Mouse (Mus musculus) midbrain, embryonic 15.5 days (tissue): Measurements from ENCODE around the gene Pomgnt2. TPM values are rescaled to one million over a fixed set of nuclear protein-coding genes. Genes with fewer than 3 reads are reported as not detected.
"Not testable (repeated sequence)": the region's sequence is repeated elsewhere in the genome, so short reads cannot be mapped to it uniquely, and the experiment has no call there.

Source experiments
- ATAC-seq: fragments of 200-750 bp; cut with Nextera tagmentation; replicated peaks from 2 replicates; pipeline ENCODE4 v1.8.0; 2017; ENCODE audit warnings: moderate TSS enrichment
- H3K27ac ChIP-seq: fragments of 300-500 bp; sonication (generic); 2 replicates; pipeline ENCODE4 v1.5.1; 2015; ENCODE audit warnings: mild to moderate bottlenecking, inconsistent platforms
- H3K27me3 ChIP-seq: fragments of 300-500 bp; sonication (generic); replicated peaks from 2 replicates; pipeline ENCODE4 v1.6.1; 2015; ENCODE audit warnings: inconsistent platforms
- H3K36me3 ChIP-seq: fragments of 300-500 bp; sonication (generic); replicated peaks from 2 replicates; pipeline ENCODE4 v1.6.1; 2015; ENCODE audit warnings: inconsistent platforms
- H3K4me1 ChIP-seq: fragments of 300-500 bp; sonication (generic); 2 replicates; pipeline ENCODE4 v1.6.1; 2015; ENCODE audit warnings: inconsistent platforms
- H3K4me2 ChIP-seq: fragments of 300-500 bp; sonication (generic); 2 replicates; pipeline ENCODE4 v1.6.1; 2015; ENCODE audit warnings: inconsistent platforms, mild to moderate bottlenecking, moderate library complexity
- H3K4me3 ChIP-seq: fragments of 300-500 bp; sonication (generic); 2 replicates; pipeline ENCODE4 v1.5.1; 2015; ENCODE audit warnings: mild to moderate bottlenecking, inconsistent platforms
- H3K9ac ChIP-seq: fragments of 300-500 bp; sonication (generic); 2 replicates; pipeline ENCODE4 v1.6.1; 2015; ENCODE audit warnings: mild to moderate bottlenecking, inconsistent platforms
- H3K9me3 ChIP-seq: fragments of 300-500 bp; sonication (generic); 2 replicates; pipeline ENCODE4 v1.6.1; 2016; ENCODE audit warnings: inconsistent platforms
- WGBS: fragments of 180-500 bp; shearing (Covaris S2); methylation state at CpG from one replicate; pipeline ENCODE4 v1.1.7; 2015; ENCODE audit warnings: mixed read lengths; 5-methylcytosine and 5-hydroxymethylcytosine counted together
- polyA plus RNA-seq: library from polyadenylated mRNA; unstranded; fragments of >200 nt; fragmentation: Nextera tagmentation; extraction: Ambion mirVana; gene quantifications from 2 replicates; pipeline ENCODE4 v1.2.1, GENCODE M21; 2015

The Pomgnt2 gene
- polyA plus RNA-seq, 1 experiment from 2014 or later: 37.1 TPM

GRCm38 (mm10) chr9:122024419-122024818, 27.5 kb upstream of the Pomgnt2 start:
- H3K4me1 ChIP-seq: peaks cover 10% of the 10 kb centered on the region
- H3K9ac ChIP-seq: no peak overlapping the region
- no peak for ATAC-seq
- no peak overlapping the region for H3K4me2 ChIP-seq
- no peaks in the 10 kb centered on the region for H3K9me3 ChIP-seq
- no peak overlapping the region for H3K27ac ChIP-seq
- WGBS: 94% methylated on average over 6 of the region's 6 CpGs
- no peak overlapping the region for H3K4me3 ChIP-seq
- no peaks in the 10 kb centered on the region for H3K27me3 ChIP-seq
- H3K36me3 ChIP-seq: no peaks in the 10 kb centered on the region

GRCm38 (mm10) chr9:122023873-122024272, 27.0 kb upstream of the Pomgnt2 start:
- no peak overlapping the region for H3K9ac ChIP-seq
- H3K4me2 ChIP-seq: no peak overlapping the region
- no peak overlapping the region for H3K4me3 ChIP-seq
- H3K9me3 ChIP-seq: no peaks in the 10 kb centered on the region
- no peaks in the 10 kb centered on the region for H3K36me3 ChIP-seq
- H3K4me1 ChIP-seq: peaks cover 15% of the 10 kb centered on the region
- WGBS: 60% methylated on average over 5 of the region's 5 CpGs
- ATAC-seq: no peak
- no peaks in the 10 kb centered on the region for H3K27me3 ChIP-seq
- no peak overlapping the region for H3K27ac ChIP-seq

GRCm38 (mm10) chr9:122022776-122023175, 25.9 kb upstream of the Pomgnt2 start:
- peaks cover 17% of the 10 kb centered on the region for H3K4me1 ChIP-seq
- WGBS: 72% methylated on average over 9 of the region's 9 CpGs
- H3K27me3 ChIP-seq: no peaks in the 10 kb centered on the region
- H3K36me3 ChIP-seq: no peaks in the 10 kb centered on the region
- H3K9me3 ChIP-seq: no peaks in the 10 kb centered on the region
- no peak overlapping the region for H3K27ac ChIP-seq
- no peak for ATAC-seq
- H3K4me3 ChIP-seq: no peak overlapping the region
- no peak overlapping the region for H3K9ac ChIP-seq
- H3K4me2 ChIP-seq: no peak overlapping the region

- H3K4me1 ChIP-seq: peaks cover 10% of the 10 kb centered on the region
- ATAC-seq: no peak
- 92% methylated on average over 5 of the region's 5 CpGs for WGBS
Measured at GRCm38 (mm10) chr9:122021581-122021980, 24.7 kb upstream of the Pomgnt2 start.

GRCm38 (mm10) chr9:122021171-122021570, 24.3 kb upstream of the Pomgnt2 start:
- H3K27ac ChIP-seq, H3K4me2 ChIP-seq, H3K27me3 ChIP-seq, H3K9ac ChIP-seq, H3K9me3 ChIP-seq, H3K4me1 ChIP-seq, H3K4me3 ChIP-seq, H3K36me3 ChIP-seq, ATAC-seq: not testable (repeated sequence)
- 92% methylated on average over 4 of the region's 4 CpGs for WGBS

More at GRCm38 (mm10) chr9:122021581-122021980, 24.7 kb upstream of the Pomgnt2 start:
- Histone ChIP-seq H3K4me3 (no peak overlapping the region), H3K27me3 (no peaks in the 10 kb centered on the region), H3K27ac (no peak overlapping the region), H3K9me3 (no peaks in the 10 kb centered on the region), H3K36me3 (no peaks in the 10 kb centered on the region), H3K9ac (no peak overlapping the region), H3K4me2 (no peak overlapping the region)

- no peak overlapping the region for H3K4me2 ChIP-seq
- peaks cover 10% of the 10 kb centered on the region for H3K4me1 ChIP-seq
- no peak overlapping the region for H3K4me3 ChIP-seq
- H3K27ac ChIP-seq: no peak overlapping the region
- H3K9ac ChIP-seq: no peak overlapping the region
- 84% methylated on average over 4 of the region's 4 CpGs for WGBS
- ATAC-seq: no peak
- H3K27me3 ChIP-seq: no peaks in the 10 kb centered on the region
- no peaks in the 10 kb centered on the region for H3K36me3 ChIP-seq
- no peaks in the 10 kb centered on the region for H3K9me3 ChIP-seq
Measured at GRCm38 (mm10) chr9:122020321-122020720, 23.4 kb upstream of the Pomgnt2 start.

- H3K27me3 ChIP-seq: no peaks in the 10 kb centered on the region
- H3K4me2 ChIP-seq: peak overlapping the region; percentile 38
- H3K9me3 ChIP-seq: no peaks in the 10 kb centered on the region
- peak overlapping the region; percentile 62 for H3K27ac ChIP-seq
- peak; percentile 89 for ATAC-seq
- peaks cover 10% of the 10 kb centered on the region for H3K4me1 ChIP-seq
- H3K36me3 ChIP-seq: no peaks in the 10 kb centered on the region
- WGBS: 2% methylated on average over 8 of the region's 8 CpGs
- 0 out of 2 replicates have a peak overlapping the region, but pooled peaks have one; percentile 5 for H3K4me3 ChIP-seq
- no peak overlapping the region for H3K9ac ChIP-seq
Measured at GRCm38 (mm10) chr9:122018782-122019395, 22.0 kb upstream of the Pomgnt2 start.

- no peak overlapping the region; the same call in 1 of the 2 replicates for H3K27ac ChIP-seq
- no peak overlapping the region for H3K4me3 ChIP-seq
- H3K27me3 ChIP-seq: no peaks in the 10 kb centered on the region
- ATAC-seq: no peak
- H3K36me3 ChIP-seq: no peaks in the 10 kb centered on the region
- H3K4me1 ChIP-seq: peaks cover 10% of the 10 kb centered on the region
- WGBS: 82% methylated on average over 5 of the region's 5 CpGs
- no peaks in the 10 kb centered on the region for H3K9me3 ChIP-seq
- H3K4me2 ChIP-seq: no peak overlapping the region
- H3K9ac ChIP-seq: no peak overlapping the region
Measured at GRCm38 (mm10) chr9:122018079-122018478, 21.2 kb upstream of the Pomgnt2 start.

- ATAC-seq: 0 out of 2 replicates have a peak, but pooled peaks have one; percentile 28
- Histone ChIP-seq H3K36me3 (no peaks in the 10 kb centered on the region), H3K4me1 (peaks cover 7% of the 10 kb centered on the region), H3K27ac (no peak overlapping the region), H3K27me3 (no peaks in the 10 kb centered on the region), H3K4me3 (no peak overlapping the region), H3K9ac (no peak overlapping the region), H3K9me3 (no peaks in the 10 kb centered on the region), H3K4me2 (no peak overlapping the region)
- 10% methylated on average over 10 of the region's 10 CpGs for WGBS
Measured at GRCm38 (mm10) chr9:122014241-122014667, 17.3 kb upstream of the Pomgnt2 start.

- WGBS: 80% methylated on average over 4 of the region's 4 CpGs
Measured at GRCm38 (mm10) chr9:122013629-122014028, 16.7 kb upstream of the Pomgnt2 start.

GRCm38 (mm10) chr9:122012816-122013215, 15.9 kb upstream of the Pomgnt2 start:
- 76% methylated on average over 2 of the region's 2 CpGs for WGBS

More at GRCm38 (mm10) chr9:122013629-122014028, 16.7 kb upstream of the Pomgnt2 start:
- no peak for ATAC-seq
- no peaks in the 10 kb centered on the region for H3K36me3 ChIP-seq
- H3K9ac ChIP-seq: no peak overlapping the region
- no peak overlapping the region for H3K4me2 ChIP-seq
- H3K27me3 ChIP-seq: no peaks in the 10 kb centered on the region
- peaks cover 8% of the 10 kb centered on the region for H3K4me1 ChIP-seq
- H3K9me3 ChIP-seq: no peaks in the 10 kb centered on the region
- no peak overlapping the region for H3K4me3 ChIP-seq
- no peak overlapping the region for H3K27ac ChIP-seq

GRCm38 (mm10) chr9:122010751-122011150, 13.8 kb upstream of the Pomgnt2 start:
- H3K4me1 ChIP-seq: peaks cover 11% of the 10 kb centered on the region
- no peaks in the 10 kb centered on the region for H3K9me3 ChIP-seq
- WGBS: 96% methylated on average over 2 of the region's 2 CpGs
- no peak for ATAC-seq
- no peak overlapping the region for H3K27ac ChIP-seq
- no peak overlapping the region for H3K4me3 ChIP-seq
- H3K27me3 ChIP-seq: no peaks in the 10 kb centered on the region
- H3K9ac ChIP-seq: no peak overlapping the region
- no peak overlapping the region for H3K4me2 ChIP-seq
- no peaks in the 10 kb centered on the region for H3K36me3 ChIP-seq

More at GRCm38 (mm10) chr9:122012816-122013215, 15.9 kb upstream of the Pomgnt2 start:
- Histone ChIP-seq H3K9ac (no peak overlapping the region), H3K27me3 (no peaks in the 10 kb centered on the region), H3K9me3 (no peaks in the 10 kb centered on the region), H3K4me1 (peaks cover 11% of the 10 kb centered on the region), H3K36me3 (no peaks in the 10 kb centered on the region), H3K4me3 (no peak overlapping the region), H3K4me2 (no peak overlapping the region), H3K27ac (no peak overlapping the region)
- ATAC-seq: no peak

- Histone ChIP-seq H3K9ac (no peak overlapping the region), H3K4me2 (no peak overlapping the region), H3K9me3 (no peaks in the 10 kb centered on the region), H3K4me1 (peaks cover 11% of the 10 kb centered on the region), H3K27ac (peak overlapping the region; percentile 57), H3K36me3 (no peaks in the 10 kb centered on the region), H3K27me3 (no peaks in the 10 kb centered on the region; the same call in 1 of the 2 replicates), H3K4me3 (no peak overlapping the region)
- peak; percentile 79 for ATAC-seq
- WGBS: 26% methylated on average over 2 of the region's 2 CpGs
Measured at GRCm38 (mm10) chr9:122008876-122009275, 12.0 kb upstream of the Pomgnt2 start.
